Mouse (Mus musculus): ENCODE data around the gene Gm13271. TPM values are rescaled to one million over a fixed set of nuclear protein-coding genes. Genes with fewer than 3 reads are reported as not detected.

Gene Gm13271
- polyA plus RNA-seq, 2 experiments: not detected

GRCm38 (mm10) chr4:88738480-88738879, 16.2 kb upstream of the Gm13271 start:
- no peak for TF ChIP-seq POLR2A (IDR thresholded peaks at IDR 0.05; ENCODE audit: borderline replicate concordance, extremely low read depth, insufficient read depth, insufficient read length)
- 0% methylated on average over 2 of the region's 2 CpGs for whole genome bisulfite sequencing
- ATAC-seq (ENCODE audit: low FRiP score, low read depth) (no peak), DNase-seq (ENCODE audit: low spot score) (peak; percentile 51)
- no peak overlapping the region for H3K27ac ChIP-seq (replicated peaks; ENCODE audit: low read depth, low read length)
- H3K27me3 ChIP-seq (ENCODE audit: control insufficient read depth, insufficient read depth, low read length): no peaks in the 10 kb centered on the region
- H3K4me2 ChIP-seq (replicated peaks; ENCODE audit: low read depth, low read length, severe bottlenecking): no peak overlapping the region
- no peak overlapping the region for H3K4me3 ChIP-seq (replicated peaks; ENCODE audit: low read length)
- H3K4me1 ChIP-seq (ENCODE audit: control insufficient read depth, insufficient read depth, low read length): no peaks in the 10 kb centered on the region
- no peak overlapping the region for H3K9ac ChIP-seq (ENCODE audit: low read depth, low read length, severe bottlenecking)
- no peaks in the 10 kb centered on the region for H3K9me3 ChIP-seq (ENCODE audit: control insufficient read depth, low read length)
- H3K36me3 ChIP-seq (ENCODE audit: control insufficient read depth, insufficient read depth, low read length): no peaks in the 10 kb centered on the region

- H3K4me3 ChIP-seq (replicated peaks; ENCODE audit: low read length): no peak overlapping the region
- H3K9ac ChIP-seq (ENCODE audit: low read depth, low read length, severe bottlenecking): no peak overlapping the region
- no peak overlapping the region for H3K4me2 ChIP-seq (replicated peaks; ENCODE audit: low read depth, low read length, severe bottlenecking)
- no peaks in the 10 kb centered on the region for H3K36me3 ChIP-seq (ENCODE audit: control insufficient read depth, insufficient read depth, low read length)
- no peaks in the 10 kb centered on the region for H3K27me3 ChIP-seq (ENCODE audit: control insufficient read depth, insufficient read depth, low read length)
- no peak for ATAC-seq (ENCODE audit: low FRiP score, low read depth)
- H3K27ac ChIP-seq (replicated peaks; ENCODE audit: low read depth, low read length): no peak overlapping the region
- H3K9me3 ChIP-seq (ENCODE audit: control insufficient read depth, low read length): no peaks in the 10 kb centered on the region
- no peaks in the 10 kb centered on the region for H3K4me1 ChIP-seq (ENCODE audit: control insufficient read depth, insufficient read depth, low read length)
- no peak for DNase-seq (ENCODE audit: low spot score)
- TF ChIP-seq POLR2A (IDR thresholded peaks at IDR 0.05; ENCODE audit: borderline replicate concordance, extremely low read depth, insufficient read depth, insufficient read length): no peak
- WGBS: 84% methylated on average over 6 of the region's 6 CpGs
Measured at GRCm38 (mm10) chr4:88739036-88739435, 15.6 kb upstream of the Gm13271 start.

GRCm38 (mm10) chr4:88741426-88741825, 13.2 kb upstream of the Gm13271 start:
- Histone ChIP-seq H3K4me3 (replicated peaks; ENCODE audit: low read length) (no peak overlapping the region), H3K9ac (ENCODE audit: low read depth, low read length, severe bottlenecking) (no peak overlapping the region), H3K9me3 (ENCODE audit: control insufficient read depth, low read length) (no peaks in the 10 kb centered on the region), H3K4me2 (replicated peaks; ENCODE audit: low read depth, low read length, severe bottlenecking) (no peak overlapping the region), H3K27me3 (ENCODE audit: control insufficient read depth, insufficient read depth, low read length) (no peaks in the 10 kb centered on the region), H3K36me3 (ENCODE audit: control insufficient read depth, insufficient read depth, low read length) (no peaks in the 10 kb centered on the region), H3K4me1 (ENCODE audit: control insufficient read depth, insufficient read depth, low read length) (peaks cover 6% of the 10 kb centered on the region; the same call in 1 of the 2 replicates), H3K27ac (replicated peaks; ENCODE audit: low read depth, low read length) (no peak overlapping the region)
- TF ChIP-seq POLR2A (IDR thresholded peaks at IDR 0.05; ENCODE audit: borderline replicate concordance, extremely low read depth, insufficient read depth, insufficient read length): no peak
- DNase-seq (ENCODE audit: low spot score) (no peak), ATAC-seq (ENCODE audit: low FRiP score, low read depth) (no peak)
- 87% methylated on average over 4 of the region's 4 CpGs for WGBS

GRCm38 (mm10) chr4:88742771-88743371, 11.8 kb upstream of the Gm13271 start:
- 70% methylated on average over 7 of the region's 7 CpGs for WGBS
- no peak overlapping the region for H3K9ac ChIP-seq (ENCODE audit: low read depth, low read length, severe bottlenecking)

GRCm38 (mm10) chr4:88744207-88744606, 10.5 kb upstream of the Gm13271 start:
- H3K4me3 ChIP-seq (replicated peaks; ENCODE audit: low read length): no peak overlapping the region
- H3K27ac ChIP-seq (replicated peaks; ENCODE audit: low read depth, low read length): no peak overlapping the region
- no peaks in the 10 kb centered on the region for H3K36me3 ChIP-seq (ENCODE audit: control insufficient read depth, insufficient read depth, low read length)
- ATAC-seq (ENCODE audit: low FRiP score, low read depth): no peak
- TF ChIP-seq POLR2A (IDR thresholded peaks at IDR 0.05; ENCODE audit: borderline replicate concordance, extremely low read depth, insufficient read depth, insufficient read length): no peak
- H3K4me2 ChIP-seq (replicated peaks; ENCODE audit: low read depth, low read length, severe bottlenecking): no peak overlapping the region
- H3K9ac ChIP-seq (ENCODE audit: low read depth, low read length, severe bottlenecking): no peak overlapping the region
- no peaks in the 10 kb centered on the region for H3K9me3 ChIP-seq (ENCODE audit: control insufficient read depth, low read length)
- DNase-seq (ENCODE audit: low spot score): no peak
- no peaks in the 10 kb centered on the region for H3K27me3 ChIP-seq (ENCODE audit: control insufficient read depth, insufficient read depth, low read length)
- peaks cover 6% of the 10 kb centered on the region; the same call in 1 of the 2 replicates for H3K4me1 ChIP-seq (ENCODE audit: control insufficient read depth, insufficient read depth, low read length)
- WGBS: 65% methylated on average over 3 of the region's 3 CpGs

More at GRCm38 (mm10) chr4:88742771-88743371, 11.8 kb upstream of the Gm13271 start:
- no peak overlapping the region for H3K4me2 ChIP-seq (replicated peaks; ENCODE audit: low read depth, low read length, severe bottlenecking)
- no peak overlapping the region for H3K4me3 ChIP-seq (replicated peaks; ENCODE audit: low read length)
- DNase-seq (ENCODE audit: low spot score) (no peak), ATAC-seq (ENCODE audit: low FRiP score, low read depth) (no peak)
- H3K27me3 ChIP-seq (ENCODE audit: control insufficient read depth, insufficient read depth, low read length): no peaks in the 10 kb centered on the region
- H3K27ac ChIP-seq (replicated peaks; ENCODE audit: low read depth, low read length): no peak overlapping the region
- H3K4me1 ChIP-seq (ENCODE audit: control insufficient read depth, insufficient read depth, low read length): peaks cover 6% of the 10 kb centered on the region; the same call in 1 of the 2 replicates
- no peak for TF ChIP-seq POLR2A (IDR thresholded peaks at IDR 0.05; ENCODE audit: borderline replicate concordance, extremely low read depth, insufficient read depth, insufficient read length)
- no peaks in the 10 kb centered on the region for H3K36me3 ChIP-seq (ENCODE audit: control insufficient read depth, insufficient read depth, low read length)
- no peaks in the 10 kb centered on the region for H3K9me3 ChIP-seq (ENCODE audit: control insufficient read depth, low read length)

All from limb, embryonic 14.5 days (tissue).